Mouse (Mus musculus): ENCODE results near the gene Rxfp1.
A peak's percentile ranks its signal among the peaks of the same experiment; 100 is the strongest.
"Not testable (repeated sequence)": the region's sequence is repeated elsewhere in the genome, so short reads cannot be mapped to it uniquely, and the experiment has no call there.

Rxfp1 gene

DNA sequence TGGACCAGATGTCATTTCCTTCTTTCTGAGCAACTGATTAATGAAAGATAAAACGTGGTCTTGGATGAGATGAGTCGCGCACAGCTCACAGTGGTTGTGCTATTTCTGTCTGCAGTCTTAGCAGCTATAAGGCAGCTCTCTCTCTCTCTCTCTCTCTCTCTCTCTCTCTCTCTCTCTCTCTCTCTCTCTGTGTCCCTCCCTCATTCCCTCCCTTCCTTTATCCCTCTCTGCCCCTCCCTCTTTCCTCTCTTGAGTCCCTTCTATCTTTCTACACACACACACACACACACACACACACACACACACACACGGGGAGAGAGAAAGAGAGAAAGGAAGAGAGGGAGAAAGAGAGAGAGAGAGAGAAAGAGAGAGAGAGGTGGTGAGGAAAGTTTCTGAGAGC, at the start of gene Rxfp1:
Gene Rxfp1, minus strand, starts transcription at position 101 of the 400 bp plus-strand sequence.
- DNase-seq (ENCODE audit: low read depth in 2 of 2, low spot score in 2 of 2) = no peak

DNA sequence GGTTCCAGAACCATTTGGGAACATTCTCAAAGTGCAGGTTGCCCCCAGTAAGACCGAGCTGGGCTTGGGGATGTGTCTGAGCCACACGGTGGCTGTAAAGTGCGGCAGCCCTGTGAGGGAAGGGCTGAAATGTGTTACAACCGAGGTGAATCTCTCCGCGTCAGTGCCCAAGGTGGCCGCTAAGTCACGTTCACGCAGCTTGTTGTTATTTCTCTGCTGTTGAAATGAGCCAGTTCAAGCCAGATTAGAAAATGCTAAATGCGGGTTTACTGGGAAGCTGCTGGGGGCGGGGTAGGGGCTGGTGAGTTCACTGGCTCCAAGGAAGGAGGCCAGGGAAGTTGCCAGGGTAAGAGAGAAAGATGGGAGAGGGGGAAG, 46.7 kb upstream of the Rxfp1 start:
- no peak for DNase-seq (ENCODE audit: low read depth in 2 of 2, low spot score in 2 of 2)

DNA sequence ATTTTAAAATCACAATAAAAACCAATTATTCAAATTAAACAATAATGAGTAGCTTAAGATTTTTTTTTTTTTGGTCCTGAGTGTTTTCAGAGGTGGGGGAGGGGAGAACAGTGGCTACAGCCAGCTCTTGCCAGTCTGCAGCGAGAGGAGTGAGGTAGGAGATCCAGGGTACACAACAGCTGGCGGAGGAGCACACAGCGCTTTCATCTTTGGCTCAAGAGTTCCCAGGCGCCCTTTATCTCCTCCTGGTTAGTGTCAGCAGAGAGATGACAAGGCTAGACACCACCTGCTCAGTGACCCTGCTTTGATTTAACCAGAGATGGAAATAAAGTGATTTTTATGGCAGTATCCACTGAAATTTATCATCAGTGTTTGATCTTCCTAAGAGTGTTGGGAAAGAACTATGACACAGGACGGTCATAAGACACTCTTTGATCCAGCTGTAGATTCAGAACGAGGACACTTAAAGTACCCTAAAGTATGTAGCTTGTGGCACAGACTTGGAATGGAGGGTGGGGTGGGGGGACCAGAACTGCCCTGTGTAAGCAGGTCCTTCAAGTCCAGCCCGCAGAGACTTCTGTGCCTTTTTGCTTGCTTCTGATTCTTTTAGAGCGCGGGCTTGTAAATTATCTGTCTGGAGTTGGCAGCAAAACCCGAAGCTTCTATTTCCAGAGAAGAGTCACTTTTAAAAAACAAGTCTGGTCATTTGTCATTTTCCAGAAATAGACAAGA, 46.1 kb upstream of the Rxfp1 start:
- DNase-seq (ENCODE audit: low read depth in 2 of 2, low spot score in 2 of 2) = no peak

DNA sequence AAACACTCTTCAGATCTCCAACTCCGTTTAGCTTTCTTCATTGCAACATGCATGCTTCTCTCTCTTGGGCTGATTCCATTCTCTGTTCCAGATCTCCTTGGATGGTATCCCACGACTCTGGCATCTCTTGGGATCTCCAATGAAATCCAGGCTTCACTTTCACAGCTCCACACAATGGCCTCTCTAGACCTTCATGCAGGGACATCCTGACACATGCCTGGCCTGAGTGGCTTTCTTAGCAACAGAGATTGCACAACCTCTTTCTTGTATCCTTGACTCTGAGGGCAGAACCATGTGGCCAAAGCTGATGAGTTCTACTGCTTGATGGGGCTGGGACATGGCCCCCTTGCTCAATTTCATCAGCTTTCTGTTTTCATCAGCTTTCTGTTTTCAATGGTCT, 35.0 kb upstream of the Rxfp1 start:
- DNase-seq (ENCODE audit: low read depth in 2 of 2, low spot score in 2 of 2) = no peak

DNA sequence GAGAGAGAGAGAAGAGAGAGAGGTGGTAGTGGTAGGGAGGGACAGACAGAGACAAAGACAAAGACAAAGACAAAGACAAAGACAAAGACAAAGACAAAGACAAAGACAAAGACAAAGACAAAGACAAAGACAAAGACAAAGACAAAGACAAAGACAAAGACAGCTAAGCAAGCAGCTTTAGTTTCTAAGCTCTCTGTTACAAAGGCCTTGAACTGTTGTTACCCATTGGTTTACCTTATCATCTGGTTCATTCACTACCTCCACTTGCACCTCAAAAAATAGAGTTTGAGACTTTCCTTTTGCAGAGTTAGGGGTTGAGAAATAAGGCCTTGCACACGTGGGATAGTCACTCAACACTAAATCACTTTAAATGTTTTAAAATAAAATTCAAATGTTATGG, 16.1 kb upstream of the Rxfp1 start:
- DNase-seq (ENCODE audit: low read depth in 2 of 2, low spot score in 2 of 2) = no peak

DNA sequence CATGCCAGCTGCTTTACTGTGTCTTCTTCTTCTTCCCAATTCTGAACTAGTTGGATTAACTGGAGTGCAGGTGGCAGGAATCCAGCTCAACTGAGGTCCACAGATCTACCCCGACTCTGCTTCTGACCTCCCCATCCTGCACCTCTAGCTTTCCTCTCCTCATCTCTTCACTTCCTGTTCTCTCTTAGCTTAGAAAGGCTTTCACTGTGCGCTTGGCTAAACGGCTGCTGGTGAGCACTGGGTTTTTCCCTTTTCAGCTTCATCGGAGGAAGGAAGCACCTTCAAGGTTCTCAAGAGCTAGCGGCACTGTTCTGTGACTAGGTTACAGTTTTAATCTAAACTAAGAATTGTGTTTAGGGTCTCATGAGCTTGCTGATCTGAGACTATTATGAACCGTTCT, 8.9 kb upstream of the Rxfp1 start:
- no peak for DNase-seq (ENCODE audit: low read depth in 2 of 2, low spot score in 2 of 2)

DNA sequence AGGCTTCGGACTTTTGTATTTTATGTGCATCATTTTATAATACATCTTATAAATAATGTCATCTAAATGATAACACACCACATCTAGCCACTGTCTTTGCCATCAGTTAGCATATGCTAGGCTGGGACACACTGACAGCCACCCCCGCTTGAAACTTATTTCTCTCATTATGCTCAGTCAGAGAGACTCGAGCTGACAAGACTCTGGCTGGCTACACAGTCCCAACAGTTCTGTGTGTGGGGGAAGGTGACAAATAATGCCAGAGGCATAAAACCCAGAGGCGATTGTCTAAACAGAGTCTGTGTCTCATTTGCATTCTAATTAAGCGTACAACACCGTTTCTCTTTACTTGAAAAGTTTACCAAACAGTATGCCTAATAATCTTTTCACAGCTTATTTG, 7.4 kb upstream of the Rxfp1 start:
- DNase-seq (ENCODE audit: low read depth in 2 of 2, low spot score in 2 of 2) = no peak

DNA sequence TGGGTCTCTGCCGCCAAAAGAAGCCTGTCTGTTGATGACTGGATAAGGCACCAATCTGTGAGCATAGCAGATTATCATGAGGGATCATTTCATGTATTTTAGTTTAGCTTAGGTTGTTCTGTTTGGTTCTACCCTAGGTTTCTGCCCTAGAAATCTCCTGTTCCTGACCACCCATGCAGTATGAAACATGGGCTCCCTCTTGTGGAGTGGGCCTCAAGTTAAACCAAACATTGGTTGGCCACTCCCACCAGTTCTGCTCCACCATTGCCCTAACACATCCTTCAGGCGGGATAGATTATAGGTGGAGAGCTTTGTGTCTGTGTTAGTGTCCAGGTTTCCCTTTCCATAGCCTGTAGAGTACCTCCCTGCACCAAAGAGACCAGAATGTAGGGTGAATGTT, 6.7 kb upstream of the Rxfp1 start:
- no peak for DNase-seq (ENCODE audit: low read depth in 2 of 2, low spot score in 2 of 2)

DNA sequence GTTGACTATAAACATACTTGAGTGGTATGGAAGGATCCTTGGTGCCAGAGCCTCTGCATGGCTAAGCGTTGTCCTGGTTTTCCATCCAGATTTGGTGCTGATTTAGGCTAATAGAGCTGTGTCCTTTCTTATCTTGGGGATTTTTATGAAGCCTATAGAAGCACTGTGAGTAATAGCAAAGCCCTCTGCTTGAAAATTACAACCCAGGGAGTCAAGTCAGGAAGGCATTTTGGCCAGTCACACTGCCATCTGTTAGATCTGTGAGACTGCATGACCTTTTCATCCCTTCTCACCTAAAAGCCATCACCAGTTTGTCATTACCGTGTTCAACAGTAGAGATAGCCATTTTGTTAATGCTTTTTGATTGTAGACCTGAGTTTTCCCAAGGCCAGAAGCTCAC, 2.7 kb upstream of the Rxfp1 start:
- no peak for DNase-seq (ENCODE audit: low read depth in 2 of 2, low spot score in 2 of 2)

DNA sequence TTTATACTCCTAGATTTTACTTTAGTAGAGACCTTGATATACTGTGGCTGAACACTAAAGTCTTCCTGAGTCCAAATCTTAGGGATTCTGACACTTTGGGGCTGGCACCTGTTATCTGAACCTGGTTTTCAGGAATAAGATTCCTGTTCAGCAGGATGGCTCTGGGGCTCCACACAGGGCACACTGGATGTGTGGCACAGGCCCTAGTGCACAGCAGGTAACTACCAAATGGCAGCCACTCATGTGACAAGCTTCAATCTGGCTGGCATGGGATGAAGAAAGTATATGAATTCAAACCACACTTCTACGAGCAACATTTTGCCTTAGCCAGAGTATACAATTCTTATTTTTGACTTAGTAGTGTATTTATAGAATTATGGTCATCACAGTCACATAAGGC, 771 bp upstream of the Rxfp1 start:
- DNase-seq (ENCODE audit: low read depth in 2 of 2, low spot score in 2 of 2) = no peak

DNA sequence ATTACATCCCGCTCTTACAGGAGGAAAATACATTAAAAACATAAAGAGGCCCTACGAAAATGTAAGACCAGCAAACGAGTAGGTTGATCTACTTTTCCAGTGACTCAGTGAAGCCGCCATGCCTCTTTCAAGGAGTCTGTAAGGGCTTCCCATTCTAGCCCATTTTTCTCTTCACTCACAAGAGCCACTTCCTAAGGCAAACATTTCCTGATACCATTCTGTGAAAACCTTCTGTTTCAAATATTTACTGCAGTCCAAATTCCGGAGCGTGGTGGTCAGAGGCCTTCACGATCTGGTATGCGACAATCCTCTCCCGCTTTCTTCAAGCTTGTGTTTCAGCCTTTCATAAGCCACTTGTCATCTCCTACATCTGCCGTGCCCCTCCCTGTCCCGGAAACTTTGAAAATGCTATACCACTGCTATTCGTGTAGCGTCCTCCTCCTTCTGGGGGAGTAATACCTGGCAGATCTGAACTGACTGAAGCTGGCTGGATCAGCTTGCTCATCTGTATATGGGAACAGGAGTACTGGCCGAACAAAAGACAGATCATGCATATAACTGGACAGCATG, 11.1 kb downstream of the Rxfp1 start:
- DNase-seq (ENCODE audit: low read depth in 2 of 2, low spot score in 2 of 2) = no peak

DNA sequence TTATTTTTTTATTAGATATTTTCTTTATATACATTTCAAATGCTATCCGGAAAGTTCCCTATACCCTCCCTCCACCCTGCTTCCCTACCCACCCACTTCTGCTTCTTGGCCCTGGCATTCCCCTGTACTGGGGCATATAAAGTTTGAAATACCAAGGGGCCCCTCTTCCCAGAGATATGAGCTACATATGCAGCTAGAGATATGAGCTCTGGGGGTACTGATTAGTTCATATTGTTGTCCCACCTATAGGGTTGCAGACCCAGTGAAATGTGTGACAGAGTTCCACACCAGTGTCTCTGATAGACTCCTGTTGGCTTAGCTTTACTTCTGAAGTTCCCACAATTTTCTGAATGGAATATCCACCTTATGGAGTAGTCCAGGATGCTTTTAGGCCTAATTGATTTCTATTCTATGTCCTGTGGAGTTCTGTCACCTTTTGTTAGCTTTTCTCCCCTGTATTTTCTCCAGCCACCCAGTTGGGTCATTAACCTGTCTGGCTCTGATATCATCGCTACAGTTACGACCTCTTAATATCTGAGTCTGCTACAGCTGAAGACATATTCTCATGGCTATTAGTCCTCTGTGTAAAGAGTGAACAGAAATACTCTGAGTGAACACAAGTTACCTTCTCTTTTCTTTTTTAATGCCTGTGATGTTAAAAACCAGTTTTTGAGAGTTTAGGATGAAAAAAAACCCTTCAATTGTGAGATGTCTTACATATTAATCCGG, 16.8 kb downstream of the Rxfp1 start:
- no peak for DNase-seq (ENCODE audit: low read depth in 2 of 2, low spot score in 2 of 2)

DNA sequence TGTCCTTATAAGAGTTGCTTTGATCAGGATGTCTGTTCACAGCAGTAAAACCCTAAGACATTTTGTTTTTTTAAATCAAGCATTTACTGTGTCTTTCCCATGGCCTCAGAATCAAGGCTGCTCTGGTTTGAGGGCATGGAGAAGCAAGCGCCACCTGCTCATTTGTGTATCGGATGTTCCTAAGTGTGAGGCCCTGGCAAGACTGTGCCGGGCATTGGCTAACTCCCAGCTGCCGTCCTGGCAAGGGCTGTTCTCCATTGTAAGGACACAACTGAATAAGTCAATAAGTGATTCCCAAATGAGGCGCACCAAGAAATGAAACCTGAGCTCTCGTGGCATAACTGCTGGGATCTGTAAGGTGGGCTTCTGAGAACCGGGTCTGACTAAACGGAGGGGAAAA, 31.2 kb downstream of the Rxfp1 start:
- DNase-seq (ENCODE audit: low read depth in 2 of 2, low spot score in 2 of 2) = no peak

DNA sequence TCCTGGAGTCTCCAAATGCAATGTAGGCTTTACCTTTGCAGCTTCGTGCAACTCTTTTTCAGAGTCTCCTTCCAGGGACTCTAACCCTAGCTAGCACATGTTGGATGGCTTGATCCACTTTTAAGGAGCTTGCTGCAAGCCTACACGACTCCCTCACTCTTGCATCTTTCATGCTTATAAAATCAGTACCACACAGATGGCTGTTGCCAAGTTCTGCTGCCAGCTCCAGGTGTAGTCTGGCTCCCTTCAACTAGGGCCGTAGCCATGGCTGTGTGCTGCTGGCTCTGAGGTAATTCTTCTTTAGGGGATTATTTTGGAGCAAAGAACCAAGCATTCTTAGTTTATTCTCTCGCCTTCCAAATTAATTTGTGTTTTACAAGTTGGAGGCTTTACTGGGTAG, 34.5 kb downstream of the Rxfp1 start:
- no peak for DNase-seq (ENCODE audit: low read depth in 2 of 2, low spot score in 2 of 2)

DNA sequence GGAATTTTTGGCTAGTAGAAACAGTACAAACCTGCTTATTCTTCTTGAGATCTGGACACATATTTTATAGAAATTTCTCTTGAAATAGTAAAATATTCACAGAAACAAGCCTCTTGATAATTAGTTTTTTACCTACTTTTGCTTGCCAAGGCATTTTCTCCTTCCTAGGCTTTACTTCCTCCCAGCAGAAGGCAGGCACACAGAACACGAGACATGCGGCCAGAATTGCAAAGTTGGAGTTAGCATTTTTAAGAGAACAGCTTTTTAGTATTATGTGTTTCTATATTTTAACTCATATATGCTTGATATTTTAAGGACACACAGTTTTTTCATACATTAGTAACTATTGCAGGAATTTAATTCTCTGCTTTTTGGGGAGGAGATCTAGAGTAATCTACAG, 45.7 kb downstream of the Rxfp1 start:
- DNase-seq (ENCODE audit: low read depth in 2 of 2, low spot score in 2 of 2) = no peak

DNA sequence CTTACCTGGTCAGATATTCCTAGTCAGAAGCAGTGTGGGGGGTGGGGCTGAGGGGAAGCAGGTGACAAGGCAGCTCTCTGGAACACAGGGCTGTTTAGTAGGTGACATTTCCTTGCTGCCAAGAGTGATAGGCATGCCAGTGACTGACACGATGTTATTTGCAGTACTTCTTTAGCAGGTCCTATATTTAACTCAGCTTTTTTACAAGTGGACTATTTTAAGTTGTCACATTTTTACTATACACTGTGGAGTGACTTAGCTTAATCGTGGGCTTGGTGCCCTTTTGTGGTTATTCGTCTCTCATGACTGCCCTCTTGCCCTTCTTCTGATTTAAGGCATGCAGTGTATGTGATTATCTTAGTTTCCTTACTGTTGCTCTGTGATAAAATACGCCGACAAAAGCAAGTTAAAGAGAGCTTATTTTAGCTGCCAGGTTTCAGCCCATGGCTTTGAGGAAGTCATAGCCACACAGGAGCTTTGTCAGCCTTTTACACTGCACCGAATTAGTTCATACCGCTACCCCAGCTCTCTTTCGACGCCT, 47.5 kb downstream of the Rxfp1 start:
- DNase-seq (ENCODE audit: low read depth in 2 of 2, low spot score in 2 of 2) = no peak

DNA sequence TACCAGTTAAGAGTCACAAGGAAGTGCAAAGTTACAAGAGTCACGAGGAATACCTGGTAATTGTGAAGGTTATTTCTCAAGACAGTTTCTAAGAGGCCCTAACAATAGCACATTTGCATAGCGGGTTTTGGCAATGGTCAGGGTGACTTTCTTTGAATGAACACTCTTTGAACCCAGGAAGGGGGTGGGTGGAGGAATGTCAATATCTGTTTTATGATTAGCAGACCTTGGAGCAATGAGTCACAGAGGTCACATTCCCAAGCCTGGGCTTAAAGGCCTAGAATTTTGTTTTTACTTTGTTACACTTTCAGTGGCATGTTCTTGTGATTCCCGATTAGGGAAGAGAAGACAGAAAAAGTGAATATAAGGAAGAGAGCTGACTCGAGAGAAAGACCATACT, 49.6 kb downstream of the Rxfp1 start:
- not testable (repeated sequence) for DNase-seq (ENCODE audit: low read depth in 2 of 2, low spot score in 2 of 2)

DNA sequence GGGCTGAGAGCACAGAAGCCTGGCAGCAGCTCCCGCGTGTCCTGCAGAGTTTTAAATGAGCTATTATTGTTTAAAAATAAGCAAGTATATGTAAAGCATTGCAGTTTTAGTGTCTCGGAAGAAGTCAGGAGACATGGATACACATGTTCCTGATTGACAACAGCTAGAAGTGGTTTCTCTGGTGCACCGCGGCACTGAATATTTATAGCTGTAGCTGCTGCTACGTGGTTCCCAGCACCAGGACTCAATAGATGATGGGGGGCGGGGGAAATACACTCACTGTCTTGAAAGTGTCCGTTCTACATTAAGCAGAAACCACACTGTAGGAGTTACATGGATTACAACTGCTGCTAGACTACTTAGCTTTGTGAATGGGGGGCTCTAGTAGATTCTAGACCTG, 54.2 kb downstream of the Rxfp1 start:
- no peak for DNase-seq (ENCODE audit: low read depth in 2 of 2, low spot score in 2 of 2)

DNA sequence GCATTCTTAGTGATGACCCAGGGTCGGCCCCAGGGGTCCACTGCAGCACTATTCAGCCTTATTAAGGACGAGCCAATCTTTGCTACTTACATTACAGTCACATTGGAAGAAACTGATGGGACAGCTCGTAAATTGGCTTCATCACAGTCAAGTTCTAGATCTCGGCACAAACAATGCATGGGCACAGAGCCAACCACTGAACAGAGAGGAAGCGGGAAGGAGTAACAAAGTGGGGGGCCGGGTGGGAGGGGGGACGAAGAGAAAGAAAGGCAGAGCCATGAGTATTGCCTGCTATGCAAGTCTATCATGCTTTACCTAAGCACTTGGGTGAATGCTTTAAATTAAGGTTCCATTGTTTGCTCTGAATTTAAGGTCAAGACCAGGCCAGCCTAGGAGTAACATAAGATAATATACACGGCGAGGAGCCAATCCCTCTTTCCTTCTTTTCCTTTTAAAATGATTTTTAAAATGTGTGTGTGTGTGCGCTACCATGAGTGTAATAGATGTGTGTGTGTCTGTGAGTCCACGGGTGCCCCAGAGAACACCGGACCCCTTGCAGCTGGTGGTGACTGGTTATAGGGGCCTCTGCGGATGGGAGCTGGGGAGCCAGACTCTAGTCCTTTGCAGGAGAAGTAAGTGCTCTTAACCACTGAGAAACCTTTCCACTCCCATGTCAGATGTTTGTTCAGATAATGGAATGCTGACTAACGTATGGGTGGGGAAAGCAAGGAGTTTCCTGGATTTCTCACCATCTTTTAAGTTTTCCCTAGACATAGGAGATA, 55.1 kb downstream of the Rxfp1 start:
- DNase-seq (ENCODE audit: low read depth in 2 of 2, low spot score in 2 of 2) = no peak

DNA sequence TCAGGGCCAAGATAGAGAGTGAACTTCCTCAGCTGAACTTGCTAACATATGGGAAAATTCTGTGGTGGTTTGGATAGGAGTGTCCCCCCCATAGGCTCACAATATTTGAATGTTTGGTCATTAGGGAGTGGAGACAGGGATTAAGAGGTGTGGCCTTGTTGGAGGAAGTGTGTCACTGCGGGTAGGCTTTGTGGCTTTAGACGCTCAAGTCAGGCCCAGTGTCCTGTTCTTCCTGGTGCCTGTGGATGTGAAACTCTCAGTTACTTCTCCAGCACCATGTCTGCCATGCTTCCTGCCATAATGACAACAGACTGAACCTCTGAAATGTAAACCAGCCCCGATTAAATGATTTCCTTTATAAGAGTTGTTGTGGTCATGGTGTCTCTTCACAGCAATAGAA, 61.3 kb downstream of the Rxfp1 start:
- no peak for DNase-seq (ENCODE audit: low read depth in 2 of 2, low spot score in 2 of 2)

DNA sequence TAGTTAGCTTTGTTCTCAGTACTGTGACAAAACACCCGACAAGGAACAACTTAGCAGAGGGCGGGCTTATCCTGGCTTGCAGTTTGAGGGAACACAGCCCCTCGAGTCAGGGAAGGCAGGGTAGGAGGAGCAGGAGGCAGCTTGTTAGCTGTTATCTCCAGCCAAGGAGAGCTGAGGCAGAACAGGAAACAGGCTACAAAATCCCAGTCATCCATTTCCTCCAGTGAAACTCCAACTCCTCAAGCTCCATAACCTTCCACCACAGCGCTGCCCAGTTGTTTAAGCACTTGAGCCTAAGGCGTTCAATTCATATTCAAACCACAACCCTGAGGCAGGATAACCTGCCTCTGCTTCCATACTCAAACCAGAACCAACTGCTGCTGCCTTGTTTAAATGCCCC, 63.0 kb downstream of the Rxfp1 start:
- no peak for DNase-seq (ENCODE audit: low read depth in 2 of 2, low spot score in 2 of 2)

DNA sequence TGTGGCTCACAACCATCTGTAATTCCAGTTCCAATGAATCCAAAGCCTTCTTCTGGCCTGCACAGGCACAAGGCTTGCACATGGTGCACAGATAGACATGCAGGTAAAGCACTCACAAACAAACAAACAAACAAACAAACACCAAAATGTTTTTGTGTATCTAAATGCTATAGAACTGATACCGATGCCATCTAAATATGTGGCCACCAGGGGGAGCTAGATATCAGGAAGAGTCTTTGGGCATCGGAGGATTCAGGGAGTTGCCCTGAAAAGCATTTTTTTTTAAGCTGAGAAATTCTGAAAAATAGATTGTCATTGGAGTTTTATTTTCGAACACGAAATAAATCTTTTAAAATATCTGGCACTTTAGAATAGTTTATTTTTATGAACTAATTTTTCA, 64.6 kb downstream of the Rxfp1 start:
- peak in 1 of 2 experiments; percentile 41 for DNase-seq (ENCODE audit: low read depth in 2 of 2, low spot score in 2 of 2)
